Mouse (Mus musculus) limb, embryonic 13.5 days (tissue): Measurements from ENCODE around the gene Gm9918. TPM values are rescaled to one million over a fixed set of nuclear protein-coding genes. Genes with fewer than 3 reads are reported as not detected.

ENCODE experiments used
- polyA plus RNA-seq: library from polyadenylated mRNA; unstranded; fragments of >200 nt; fragmentation: Nextera tagmentation; extraction: Ambion mirVana; gene quantifications from 2 replicates; pipeline ENCODE4 v1.2.1, GENCODE M21; 2015

Gene Gm9918
- polyA plus RNA-seq, 1 experiment from 2014 or later: 1.1 TPM

Other genes starting within 250 kb of the Gm9918 start
- gene Krt18, start 242.4 kb upstream of the Gm9918 start, polyA plus RNA-seq: 20.9 and 21.2 TPM in 2 replicates
- 118 and 120 TPM in 2 replicates for gene Eif4b, start 196.8 kb upstream of the Gm9918 start, polyA plus RNA-seq
- gene Tns2, start 170.2 kb upstream of the Gm9918 start, polyA plus RNA-seq: 39.8 and 45.3 TPM in 2 replicates
- gene Spryd3, start 134.3 kb upstream of the Gm9918 start, polyA plus RNA-seq: 22.9 and 23.2 TPM in 2 replicates
- gene Igfbp6, start 126.2 kb upstream of the Gm9918 start, polyA plus RNA-seq: 3.9 and 4.4 TPM in 2 replicates
- 0.20 and 0.27 TPM in 2 replicates for gene Soat2, start 120.0 kb upstream of the Gm9918 start, polyA plus RNA-seq
- gene Zfp740, start 67.3 kb upstream of the Gm9918 start, polyA plus RNA-seq: 74.2 and 82.6 TPM in 2 replicates
- 75.2 and 82.1 TPM in 2 replicates for gene Csad, start 65.8 kb upstream of the Gm9918 start, polyA plus RNA-seq
- 3.2 and 3.5 TPM in 2 replicates for gene Itgb7, start 38.6 kb upstream of the Gm9918 start, polyA plus RNA-seq
- 131 and 145 TPM in 2 replicates for gene Rarg, start 13.0 kb upstream of the Gm9918 start, polyA plus RNA-seq
- gene Mfsd5, start 8.9 kb downstream of the Gm9918 start, polyA plus RNA-seq: 64.7 and 65.8 TPM in 2 replicates
- gene Espl1, start 25.7 kb downstream of the Gm9918 start, polyA plus RNA-seq: 23.7 and 32.2 TPM in 2 replicates
- 431 and 451 TPM in 2 replicates for gene Pfdn5, start 55.6 kb downstream of the Gm9918 start, polyA plus RNA-seq
- gene Myg1, start 61.1 kb downstream of the Gm9918 start, polyA plus RNA-seq: 110 and 116 TPM in 2 replicates
- 75.9 and 76.6 TPM in 2 replicates for gene Aaas, start 80.2 kb downstream of the Gm9918 start, polyA plus RNA-seq
- 6.0 and 7.4 TPM in 2 replicates for gene Sp7, start 96.6 kb downstream of the Gm9918 start, polyA plus RNA-seq
- gene Sp1, start 135.6 kb downstream of the Gm9918 start, polyA plus RNA-seq: 11.6 and 12.0 TPM in 2 replicates
- 0.23 and 0.36 TPM in 2 replicates for gene Amhr2, start 174.8 kb downstream of the Gm9918 start, polyA plus RNA-seq
- gene Prr13, start 188.5 kb downstream of the Gm9918 start, polyA plus RNA-seq: 59.5 and 62.6 TPM in 2 replicates
- gene Pcbp2, start 200.0 kb downstream of the Gm9918 start, polyA plus RNA-seq: 262 and 273 TPM in 2 replicates
- gene Gm10337, start 233.2 kb downstream of the Gm9918 start, polyA plus RNA-seq: 2.5 and 7.5 TPM in 2 replicates
- gene Map3k12, start 246.5 kb downstream of the Gm9918 start, polyA plus RNA-seq: 22.4 and 24.5 TPM in 2 replicates
- gene Tarbp2, start 247.6 kb downstream of the Gm9918 start, polyA plus RNA-seq: 101 and 107 TPM in 2 replicates